In genomic region chr6:50397116-50397515, GRCm38 (mm10) we compare ENCODE assay signal across 25 mouse cellular contexts. TPM values are rescaled to one million over a fixed set of nuclear protein-coding genes. Genes with fewer than 3 reads are reported as not detected.
DNase-seq lines count a peak whose midpoint lies in the region; ATAC-seq and TF ChIP-seq lines count a peak whose summit lies in the region.
"Had no signal": no experiment of that assay in that cellular context is flagged by ENCODE, and none has a peak within 500 bp of the region (broad histone marks: within the 10 kb centered on the region; RNA-seq: fewer than 3 reads in every experiment).

No protein-coding gene starts in this region.

- peak; percentile 75 for DNase-seq in kidney, adult 11 months
- peak; percentile 70 for DNase-seq in NIH3T3 (ENCODE audit: low read depth)
- DNase-seq in kidney, postnatal 14 days = peak; percentile 72
- DNase-seq in left cerebral cortex, adult 2 months (ENCODE audit: extremely low spot score in 1 of 2, low spot score in 2 of 2) = no peak
- no peak for DNase-seq in embryo, embryonic 10.5 days (ENCODE audit: low spot score)
- DNase-seq in left cerebral cortex, postnatal 10 days (ENCODE audit: extremely low spot score in 1 of 2, low spot score in 2 of 2) = no peak
- DNase-seq: adrenal gland, adult 8-10 months; cerebellum, adult 2 months; cerebellum, postnatal 14 days; gastrocnemius, postnatal 25 days; heart, adult 11 months; left cerebral cortex, postnatal 4 days; liver, postnatal 0 days; lung, postnatal 36 days; right cerebral cortex, postnatal 14 days had no signal

- ATAC-seq in kidney, embryonic 15.5 days (replicated peaks; ENCODE audit: low FRiP score) = no peak
- ATAC-seq: hindbrain, embryonic 16.5 days; liver, embryonic 12.5 days; liver, postnatal 0 days had no signal

- no peak for TF ChIP-seq CTCF in left cerebral cortex, adult 2 months (IDR thresholded peaks at IDR 0.05)

- no peak overlapping the region for H3K4me3 ChIP-seq in kidney, embryonic 15.5 days (replicated peaks)
- H3K4me3 ChIP-seq in left cerebral cortex, adult 2 months = no peak overlapping the region
- H3K4me3 ChIP-seq: embryonic facial prominence, embryonic 10.5 days; embryonic facial prominence, embryonic 15.5 days; forebrain, embryonic 12.5 days; heart, embryonic 10.5 days; heart, embryonic 15.5 days; liver, embryonic 12.5 days; midbrain, embryonic 12.5 days; neural tube, embryonic 13.5 days had no signal

- no peaks in the 10 kb centered on the region for H3K27me3 ChIP-seq in kidney, embryonic 15.5 days
- H3K27me3 ChIP-seq: embryonic facial prominence, embryonic 15.5 days; forebrain, embryonic 12.5 days; heart, embryonic 15.5 days; liver, embryonic 12.5 days; midbrain, embryonic 12.5 days; neural tube, embryonic 13.5 days had no signal

- WGBS in kidney, embryonic 15.5 days = 41% methylated on average over 5 of the region's 5 CpGs

- H3K9ac ChIP-seq in kidney, embryonic 15.5 days = no peak overlapping the region
- H3K9ac ChIP-seq: embryonic facial prominence, embryonic 15.5 days; forebrain, embryonic 12.5 days; heart, embryonic 15.5 days; liver, embryonic 12.5 days; liver, postnatal 0 days; midbrain, embryonic 12.5 days; neural tube, embryonic 13.5 days had no signal

- no peak overlapping the region for H3K4me2 ChIP-seq in kidney, embryonic 15.5 days
- H3K4me2 ChIP-seq: embryonic facial prominence, embryonic 15.5 days; forebrain, embryonic 12.5 days; heart, embryonic 15.5 days; liver, embryonic 12.5 days; midbrain, embryonic 12.5 days; neural tube, embryonic 13.5 days had no signal

- peaks cover 43% of the 10 kb centered on the region for H3K4me1 ChIP-seq in kidney, embryonic 15.5 days
- H3K4me1 ChIP-seq: embryonic facial prominence, embryonic 15.5 days; forebrain, embryonic 12.5 days; liver, embryonic 12.5 days; neural tube, embryonic 13.5 days had no signal

- intact Hi-C loops in left cerebral cortex, adult 2 months (cut with DNase I) = no loop called here
- intact Hi-C loops in left cerebral cortex, postnatal 10 days (cut with DNase I) = no loop called here

- no peaks in the 10 kb centered on the region for H3K9me3 ChIP-seq in kidney, embryonic 15.5 days (replicated peaks)
- H3K9me3 ChIP-seq: embryonic facial prominence, embryonic 10.5 days; embryonic facial prominence, embryonic 15.5 days; forebrain, embryonic 12.5 days; heart, embryonic 10.5 days; heart, embryonic 15.5 days; liver, embryonic 12.5 days; midbrain, embryonic 12.5 days; neural tube, embryonic 13.5 days had no signal

- no peaks in the 10 kb centered on the region for H3K36me3 ChIP-seq in kidney, embryonic 15.5 days
- H3K36me3 ChIP-seq: embryonic facial prominence, embryonic 10.5 days; embryonic facial prominence, embryonic 15.5 days; forebrain, embryonic 12.5 days; heart, embryonic 10.5 days; heart, embryonic 15.5 days; liver, embryonic 12.5 days; midbrain, embryonic 12.5 days; neural tube, embryonic 13.5 days had no signal

- no peak overlapping the region for H3K27ac ChIP-seq in kidney, embryonic 15.5 days
- no peak overlapping the region for H3K27ac ChIP-seq in left cerebral cortex, adult 2 months
- H3K27ac ChIP-seq: embryonic facial prominence, embryonic 10.5 days; embryonic facial prominence, embryonic 15.5 days; forebrain, embryonic 12.5 days; heart, embryonic 10.5 days; heart, embryonic 15.5 days; liver, embryonic 12.5 days; midbrain, embryonic 12.5 days; neural tube, embryonic 13.5 days had no signal

RNA-seq across cellular contexts. Expression of gene Osbpl3, which starts 58.9 kb away (rescaled TPM):
- polyA plus RNA-seq in kidney, embryonic 15.5 days (2015; fragmentation: Nextera tagmentation; extraction: Ambion mirVana) = 15.7 and 16.7 TPM in 2 replicates
- 10 to 100 TPM; 45.5 to 56.0 TPM for total RNA-seq in left cerebral cortex, adult 2 months (2021)
- total RNA-seq in left cerebral cortex, postnatal 10 days (2021) = 10 to 100 TPM; 26.8 to 27.9 TPM

Comparison
In these comparisons a context has a peak if more than half of its experiments do, and no peak if none do; other contexts are left out.
1. DNase-seq: peak in kidney, adult 11 months (single experiment), NIH3T3 (single experiment) and kidney, postnatal 14 days (single experiment); none in left cerebral cortex, adult 2 months (0 of 2), embryo, embryonic 10.5 days (single experiment) and left cerebral cortex, postnatal 10 days (0 of 2).